Mouse (Mus musculus): ENCODE measurements around the gene Btg2.

DNA sequence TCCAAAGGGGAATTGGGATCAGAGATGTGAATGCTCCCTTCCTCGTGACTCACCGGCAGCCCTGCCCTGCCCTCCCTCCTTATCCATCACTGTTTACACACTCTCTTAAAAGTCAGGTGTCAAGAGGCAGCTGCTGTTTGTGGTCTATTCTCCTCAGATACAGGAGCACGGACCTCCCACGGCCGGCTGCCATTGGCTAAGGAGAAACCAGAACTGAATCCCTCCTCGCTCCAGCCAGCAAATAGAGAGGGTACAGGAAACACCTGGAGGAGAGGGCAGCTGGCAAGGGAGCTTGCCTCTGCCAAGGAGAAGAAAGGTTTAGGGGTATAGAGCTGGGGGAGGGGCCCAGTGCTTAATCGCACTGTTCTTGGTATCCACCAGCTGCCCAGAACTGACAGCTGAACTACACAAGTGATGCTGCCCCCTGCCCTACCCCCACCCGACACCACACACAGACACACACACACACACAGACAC, 11.7 kb downstream of the Btg2 start:
- TF ChIP-seq POLR2A (IDR thresholded peaks at IDR 0.05; ENCODE audit: insufficient read depth, low read depth, low read length) (no peak), CTCF (IDR thresholded peaks at IDR 0.05) (no peak)
